Mouse (Mus musculus) midbrain, postnatal 0 days (tissue): ENCODE data around the gene Hivep3. TPM values are rescaled to one million over a fixed set of nuclear protein-coding genes. Genes with fewer than 3 reads are reported as not detected.
A peak's percentile ranks its signal among the peaks of the same experiment; 100 is the strongest.

ENCODE experiments used
- ATAC-seq: fragments of 200-750 bp; cut with Nextera tagmentation; 2 replicates; pipeline ENCODE4 v1.8.0; 2017; ENCODE audit warnings: moderate number of reproducible peaks, mild to moderate bottlenecking, moderate TSS enrichment, moderate library complexity; ENCODE audit not compliant: low FRiP score
- DNase-seq: peaks from one replicate; pipeline ENCODE4 v3.0.0-alpha.2; 2015; ENCODE audit warnings: low spot score
- H3K27ac ChIP-seq: fragments of 300-500 bp; sonication (generic); 2 replicates; pipeline ENCODE4 v1.5.1; 2014; ENCODE audit warnings: low read depth, mild to moderate bottlenecking, low read length, mixed read lengths
- H3K27me3 ChIP-seq: fragments of 300-500 bp; sonication (generic); 2 replicates; pipeline ENCODE4 v1.6.1; 2014; ENCODE audit warnings: low read length, control low read depth, mixed read lengths; ENCODE audit not compliant: insufficient read depth
- H3K36me3 ChIP-seq: fragments of 300-500 bp; sonication (generic); 2 replicates; pipeline ENCODE4 v1.6.1; 2014; ENCODE audit warnings: low read length, control low read depth, mixed read lengths; ENCODE audit not compliant: insufficient read depth
- H3K4me1 ChIP-seq: fragments of 300-500 bp; sonication (generic); 2 replicates; pipeline ENCODE4 v1.6.1; 2014; ENCODE audit warnings: mild to moderate bottlenecking, control low read depth, antibody characterized with exemption, low read length, mixed read lengths; ENCODE audit not compliant: insufficient read depth
- H3K4me2 ChIP-seq: fragments of 300-500 bp; sonication (generic); 2 replicates; pipeline ENCODE4 v1.6.1; 2014; ENCODE audit warnings: low read depth, mild to moderate bottlenecking, low read length, mixed read lengths; ENCODE audit not compliant: poor library complexity, severe bottlenecking
- H3K4me3 ChIP-seq: fragments of 300-500 bp; sonication (generic); 2 replicates; pipeline ENCODE4 v1.5.1; 2014; ENCODE audit warnings: low read depth, mild to moderate bottlenecking, low read length, moderate library complexity
- H3K9ac ChIP-seq: fragments of 300-500 bp; sonication (generic); replicated peaks from 2 replicates; pipeline ENCODE4 v1.6.1; 2014; ENCODE audit warnings: mild to moderate bottlenecking, low read length, moderate library complexity, mixed read lengths; ENCODE audit not compliant: poor library complexity, severe bottlenecking
- H3K9me3 ChIP-seq: fragments of 300-500 bp; sonication (generic); 2 replicates; pipeline ENCODE4 v1.6.1; 2016; ENCODE audit warnings: low read length, control low read depth
- CTCF ChIP-seq: IDR thresholded peaks from 2 replicates; pipeline ENCODE4 v1.5.1; 2016; ENCODE audit warnings: antibody characterized with exemption, mild to moderate bottlenecking
- WGBS: fragments of 180-500 bp; shearing (Covaris S2); extraction: QIAGEN DNeasy Blood & Tissue Kit; methylation state at CpG from one replicate; pipeline ENCODE4 v1.1.7; 2014; 5-methylcytosine and 5-hydroxymethylcytosine counted together
- polyA plus RNA-seq: library from polyadenylated mRNA; unstranded; fragments of >200 nt; fragmentation: Nextera tagmentation; extraction: Ambion mirVana; gene quantifications from 2 replicates; pipeline ENCODE4 v1.2.1, GENCODE M21; 2015
- total RNA-seq: library from RNA; depleted of rRNA; stranded (reverse); fragments of >200 nt; gene quantifications from 2 replicates; pipeline ENCODE4 v1.2.3, GENCODE M21; 2014

The Hivep3 gene
- total and polyA plus RNA-seq, 2 experiments from 2014 or later, result 16.5 to 18.3 TPM

DNA sequence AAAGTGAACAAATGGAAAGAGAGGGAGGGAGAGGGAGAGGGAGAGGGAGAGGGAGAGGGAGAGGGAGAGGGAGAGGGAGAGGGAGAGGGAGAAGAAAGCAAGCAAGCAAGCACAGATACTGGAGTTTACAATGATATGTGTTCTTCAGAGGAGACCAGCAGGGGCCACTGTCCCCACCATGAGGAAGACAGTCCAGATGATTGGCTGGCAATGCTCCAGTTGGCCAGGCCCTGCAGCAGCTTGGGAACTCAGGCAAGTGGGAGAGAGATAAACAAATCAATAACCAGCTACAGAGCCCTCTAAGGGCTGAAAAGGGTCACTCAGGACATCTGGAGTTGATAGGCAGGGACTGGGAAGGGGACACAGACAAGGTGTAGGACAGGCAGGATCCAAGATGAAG is 169.7 kb downstream of the Hivep3 start:
- ATAC-seq (no peak), DNase-seq (peak; percentile 82)
- peaks cover 3% of the 10 kb centered on the region; the same call in 1 of the 2 replicates for H3K4me1 ChIP-seq
- no peaks in the 10 kb centered on the region for H3K36me3 ChIP-seq
- no peak overlapping the region for H3K9ac ChIP-seq
- no peaks in the 10 kb centered on the region for H3K9me3 ChIP-seq
- H3K27ac ChIP-seq, result no peak overlapping the region
- H3K4me3 ChIP-seq, result no peak overlapping the region
- peak; percentile 35 for TF ChIP-seq CTCF
- no peak overlapping the region for H3K4me2 ChIP-seq
- H3K27me3 ChIP-seq, result no peaks in the 10 kb centered on the region

DNA sequence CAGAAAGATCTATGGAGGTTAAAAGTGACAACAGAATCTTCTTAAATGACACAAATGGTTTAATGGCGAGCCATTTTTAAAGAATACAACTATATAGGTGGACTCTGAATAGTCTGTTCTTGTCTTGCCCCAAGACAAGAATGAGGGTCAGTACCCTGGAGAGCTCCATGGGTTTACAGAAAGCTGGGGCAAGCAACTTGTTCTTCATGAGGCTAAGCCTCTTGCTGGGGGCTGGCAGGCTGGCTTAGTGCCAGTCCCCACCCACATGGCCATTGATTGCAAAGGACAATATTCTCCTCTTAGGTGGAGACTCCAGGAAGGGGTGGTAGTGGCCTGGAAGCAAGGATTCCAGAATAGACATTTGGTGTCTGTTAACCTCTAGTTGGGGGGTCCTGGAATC is 170.2 kb downstream of the Hivep3 start:
- 57% methylated on average over 1 of the region's 1 CpGs for WGBS
- no peak overlapping the region for H3K4me2 ChIP-seq
- H3K36me3 ChIP-seq, result no peaks in the 10 kb centered on the region
- no peak for TF ChIP-seq CTCF
- no peaks in the 10 kb centered on the region for H3K9me3 ChIP-seq
- no peak overlapping the region for H3K27ac ChIP-seq
- DNase-seq (peak; percentile 22), ATAC-seq (no peak)
- H3K4me1 ChIP-seq, result peaks cover 3% of the 10 kb centered on the region; the same call in 1 of the 2 replicates
- no peaks in the 10 kb centered on the region for H3K27me3 ChIP-seq
- no peak overlapping the region for H3K4me3 ChIP-seq
- no peak overlapping the region for H3K9ac ChIP-seq

DNA sequence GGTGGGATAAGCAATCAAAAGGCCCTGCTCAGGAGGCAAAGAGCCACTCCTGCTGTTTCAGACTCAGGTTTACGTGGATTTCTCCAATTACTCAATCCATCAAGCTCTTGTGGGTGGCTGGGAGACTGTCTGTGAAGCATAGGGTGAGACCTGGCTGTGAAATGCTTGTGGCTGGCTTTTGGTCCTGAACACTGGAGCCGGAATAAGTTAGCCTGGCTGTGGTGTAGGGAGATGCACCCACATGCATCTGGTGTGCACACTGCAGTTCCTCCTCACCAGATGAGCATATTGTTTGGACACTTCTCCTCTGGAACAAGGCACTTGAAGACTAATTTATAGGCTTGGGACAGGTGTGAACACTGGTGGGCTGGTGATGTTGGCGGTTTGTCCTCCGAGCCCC is 170.7 kb downstream of the Hivep3 start:
- H3K36me3 ChIP-seq, result no peaks in the 10 kb centered on the region
- H3K27ac ChIP-seq, result no peak overlapping the region
- H3K4me3 ChIP-seq, result no peak overlapping the region
- H3K27me3 ChIP-seq, result no peaks in the 10 kb centered on the region
- ATAC-seq (no peak), DNase-seq (no peak)
- peaks cover 3% of the 10 kb centered on the region; the same call in 1 of the 2 replicates for H3K4me1 ChIP-seq
- no peak overlapping the region for H3K4me2 ChIP-seq
- H3K9ac ChIP-seq, result no peak overlapping the region
- 98% methylated on average over 4 of the region's 4 CpGs for WGBS
- no peaks in the 10 kb centered on the region for H3K9me3 ChIP-seq
- TF ChIP-seq CTCF, result no peak

DNA sequence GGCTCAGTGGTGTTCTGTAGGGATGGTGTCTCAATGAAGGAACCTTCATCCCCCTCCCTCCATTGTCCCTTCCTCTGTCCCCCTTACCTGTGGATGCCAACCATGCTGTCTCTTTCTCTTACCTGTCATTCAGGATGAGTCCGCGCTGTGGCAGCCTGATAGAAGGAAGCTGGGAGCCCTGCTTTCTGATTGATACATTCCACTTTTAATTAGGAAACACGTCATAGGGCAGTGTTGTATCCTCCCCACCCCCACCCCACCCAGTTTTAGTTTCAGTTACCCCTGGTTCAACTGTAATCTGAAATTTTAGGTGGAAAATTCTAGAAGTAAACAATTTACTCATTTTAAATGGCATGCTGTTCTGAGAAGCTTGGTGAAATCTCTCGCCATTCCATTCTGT is 173.5 kb downstream of the Hivep3 start:
- H3K4me2 ChIP-seq, result no peak overlapping the region
- no peak overlapping the region for H3K4me3 ChIP-seq
- DNase-seq (no peak), ATAC-seq (no peak)
- H3K27me3 ChIP-seq, result no peaks in the 10 kb centered on the region
- 92% methylated on average over 4 of the region's 4 CpGs for WGBS
- no peak overlapping the region for H3K27ac ChIP-seq
- no peaks in the 10 kb centered on the region for H3K4me1 ChIP-seq
- no peak overlapping the region for H3K9ac ChIP-seq
- H3K9me3 ChIP-seq, result no peaks in the 10 kb centered on the region
- no peak for TF ChIP-seq CTCF
- no peaks in the 10 kb centered on the region for H3K36me3 ChIP-seq

DNA sequence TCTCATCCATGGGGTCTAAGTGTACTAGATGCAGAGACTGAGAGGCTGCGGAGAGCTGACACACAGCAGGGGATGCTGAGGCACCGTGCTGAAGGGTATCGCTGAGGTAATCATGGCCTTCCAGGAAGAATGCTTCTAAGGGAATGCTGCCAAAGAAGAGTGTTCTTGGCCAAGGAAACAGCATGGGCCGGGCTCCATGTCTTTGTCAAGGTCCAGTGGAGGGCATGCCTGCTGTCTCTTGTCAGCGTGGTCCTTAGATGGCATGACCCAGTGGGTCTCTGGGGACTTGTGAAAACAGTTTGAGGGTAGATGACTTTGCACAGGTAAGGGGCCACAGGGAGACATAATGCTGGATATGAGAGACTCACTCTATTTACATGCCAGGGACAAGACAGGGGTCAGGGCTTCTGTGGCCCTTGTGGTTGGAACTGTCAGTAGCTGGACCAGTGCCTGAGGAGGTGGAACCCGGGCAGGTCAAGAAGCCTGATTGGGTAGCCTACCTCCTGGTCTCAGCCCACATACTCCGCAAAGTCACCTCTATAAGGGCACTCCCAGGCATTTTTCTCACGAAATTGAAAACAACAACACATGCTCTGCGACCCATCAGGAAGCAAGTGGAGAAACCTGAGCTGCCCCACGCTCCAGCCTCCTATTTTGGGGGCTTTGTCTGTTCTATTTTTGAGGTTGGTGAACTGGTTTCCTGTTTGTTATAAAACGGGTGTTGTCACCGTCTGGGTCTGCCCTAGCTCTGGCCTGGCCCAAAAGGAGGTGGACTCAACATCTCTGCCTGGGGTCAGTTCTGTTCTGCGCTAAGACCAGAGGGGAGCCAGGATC is 177.7 kb downstream of the Hivep3 start:
- Histone ChIP-seq H3K9ac (no peak overlapping the region), H3K36me3 (no peaks in the 10 kb centered on the region), H3K27me3 (no peaks in the 10 kb centered on the region), H3K9me3 (no peaks in the 10 kb centered on the region), H3K4me3 (no peak overlapping the region), H3K27ac (no peak overlapping the region), H3K4me1 (no peaks in the 10 kb centered on the region), H3K4me2 (no peak overlapping the region)
- peak; percentile 59 for DNase-seq
- TF ChIP-seq CTCF, result no peak
- no peak for ATAC-seq
- 81% methylated on average over 13 of the region's 13 CpGs for WGBS

DNA sequence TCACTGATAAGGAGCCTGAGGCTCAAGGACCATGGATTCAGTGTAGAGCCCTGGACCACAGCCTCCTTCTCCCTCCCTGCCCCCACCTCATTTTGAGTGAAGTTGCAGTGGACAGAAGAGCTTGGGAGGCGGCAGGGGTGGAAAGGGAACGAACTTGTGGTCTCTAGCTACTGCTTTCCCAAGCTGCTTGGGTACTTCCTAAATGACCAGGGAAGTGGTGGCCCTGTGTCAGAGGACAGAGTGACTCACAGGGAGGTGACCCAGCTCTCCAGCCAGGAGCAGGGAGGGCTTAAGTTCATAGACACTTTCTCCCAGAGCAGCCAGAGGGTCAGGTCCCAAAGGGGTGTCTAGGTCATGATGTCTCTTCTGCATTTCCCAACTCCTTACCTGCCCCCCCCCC is 178.6 kb downstream of the Hivep3 start:
- H3K4me1 ChIP-seq, result no peaks in the 10 kb centered on the region
- TF ChIP-seq CTCF, result no peak
- 69% methylated on average over 2 of the region's 2 CpGs for WGBS

More for the DNA sequence above, 178.6 kb downstream of the Hivep3 start:
- no peak overlapping the region for H3K27ac ChIP-seq
- no peaks in the 10 kb centered on the region for H3K27me3 ChIP-seq
- H3K9me3 ChIP-seq, result no peaks in the 10 kb centered on the region
- no peaks in the 10 kb centered on the region for H3K36me3 ChIP-seq
- no peak overlapping the region for H3K4me2 ChIP-seq
- H3K9ac ChIP-seq, result no peak overlapping the region
- DNase-seq (no peak), ATAC-seq (no peak)
- H3K4me3 ChIP-seq, result no peak overlapping the region
